Comparison of ENCODE assay signal across 8 mouse cellular contexts in the genomic region with DNA sequence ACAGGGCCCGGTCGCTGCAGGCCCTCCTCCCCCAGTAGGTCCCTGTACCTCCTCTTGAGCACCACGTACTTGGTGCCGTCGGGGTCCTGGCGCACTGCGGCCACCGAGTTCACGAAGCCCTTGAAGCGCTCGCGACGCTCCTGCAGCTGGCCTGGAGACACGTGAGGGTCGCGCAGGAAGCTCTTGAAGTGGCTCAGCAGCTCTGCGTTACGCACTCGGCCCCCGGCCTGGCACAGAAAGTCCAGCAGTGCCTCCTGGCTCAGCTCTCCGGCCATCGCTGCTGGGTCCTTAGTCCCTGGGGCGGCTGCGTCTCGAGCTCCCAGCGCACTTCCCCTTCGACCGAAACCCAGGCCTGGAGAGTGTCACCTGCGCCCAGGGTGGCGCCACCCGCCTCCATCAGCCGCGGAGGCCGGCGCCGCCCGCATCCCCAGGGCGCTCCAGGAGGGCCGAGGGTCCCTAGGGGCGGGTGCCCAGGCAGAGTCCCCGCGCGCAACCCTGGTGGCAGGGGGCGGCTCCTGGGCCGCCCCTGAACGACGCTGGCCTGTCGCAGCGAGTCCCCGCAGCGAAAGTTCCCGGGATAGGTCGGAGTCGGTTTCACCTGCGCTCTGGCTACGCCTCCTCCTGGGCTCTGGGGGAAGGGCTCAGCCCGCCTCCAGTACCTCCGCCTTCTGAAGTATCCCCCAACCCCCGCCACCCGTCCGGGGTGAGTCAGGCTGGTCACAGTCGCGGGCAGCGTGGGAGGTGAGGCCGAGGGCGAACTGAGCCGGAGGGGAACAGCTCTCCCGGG. TPM values are rescaled to one million over a fixed set of nuclear protein-coding genes. Genes with fewer than 3 reads are reported as not detected.
DNase-seq lines count a peak whose midpoint lies in the region; ATAC-seq and TF ChIP-seq lines count a peak whose summit lies in the region.

A gene (minus strand): TSS at position 439 of the 787 bp plus-strand sequence.

- peak within 1 kb of the TSS; percentile 69 to 77 for H3K4me3 ChIP-seq in ES-E14 (ENCODE audit: insufficient read depth in 1 of 2, low read depth in 1 of 2, low read length in 2 of 2, poor library complexity in 1 of 2, severe bottlenecking in 1 of 2)
- peak within 1 kb of the TSS; percentile 45 for H3K4me3 ChIP-seq in bone marrow macrophage, adult 2 months (ENCODE audit: insufficient read depth, low read length)
- peak within 1 kb of the TSS; percentile 41 for H3K4me3 ChIP-seq in forebrain, embryonic 11.5 days (ENCODE audit: low read depth, low read length)
- peak within 1 kb of the TSS; percentile 60 for H3K4me3 ChIP-seq in intestine, embryonic 16.5 days (ENCODE audit: low read length)
- H3K4me3 ChIP-seq in liver, adult 2 months (ENCODE audit: insufficient read depth, low read depth, low read length) = peak within 1 kb of the TSS; percentile 95
- peak within 1 kb of the TSS; percentile 50 for H3K4me3 ChIP-seq in midbrain, embryonic 16.5 days (ENCODE audit: low read depth, low read length)

- WGBS in forebrain, embryonic 11.5 days = under 1% methylated on average over 68 of the region's 68 CpGs
- WGBS in intestine, embryonic 16.5 days = under 1% methylated on average over 58 of the region's 68 CpGs
- 1% methylated on average over 68 of the region's 68 CpGs for WGBS in liver, adult 2 months
- WGBS in midbrain, embryonic 16.5 days = under 1% methylated on average over 63 of the region's 68 CpGs

- no peaks in the 10 kb centered on the region for H3K9me3 ChIP-seq in ES-E14 (ENCODE audit: control insufficient read depth, insufficient read depth, low read depth, low read length)
- H3K9me3 ChIP-seq in forebrain, embryonic 11.5 days (ENCODE audit: control insufficient read depth, low read length) = no peaks in the 10 kb centered on the region
- H3K9me3 ChIP-seq in intestine, embryonic 16.5 days (ENCODE audit: control insufficient read depth, low read length) = no peaks in the 10 kb centered on the region
- no peaks in the 10 kb centered on the region for H3K9me3 ChIP-seq in midbrain, embryonic 16.5 days (replicated peaks; ENCODE audit: control insufficient read depth, low read length, poor library complexity, severe bottlenecking)

- no peak for TF ChIP-seq POLR2A in bone marrow macrophage, adult 2 months (IDR thresholded peaks at IDR 0.05; ENCODE audit: borderline replicate concordance, low read depth, low read length)
- TF ChIP-seq POLR2A in liver, adult 2 months (IDR thresholded peaks at IDR 0.05; ENCODE audit: extremely low read depth, insufficient read depth, low read length) = 0 out of 2 replicates have a peak, but pooled peaks have one; percentile 37

- H3K79me2 ChIP-seq in liver, adult 2 months (ENCODE audit: control insufficient read depth, insufficient read depth, low read length) = peaks cover 9% of the 10 kb centered on the region; the same call in 1 of the 2 replicates

- H3K9ac ChIP-seq in ES-E14 (ENCODE audit: insufficient read depth, low read depth, low read length, poor library complexity, severe bottlenecking) = peak within 1 kb of the TSS; percentile 63
- peak within 1 kb of the TSS; percentile 33 for H3K9ac ChIP-seq in forebrain, embryonic 11.5 days (ENCODE audit: low read length)
- peak within 1 kb of the TSS; percentile 75 for H3K9ac ChIP-seq in intestine, embryonic 16.5 days (ENCODE audit: low read depth, low read length)
- peak within 1 kb of the TSS; percentile 93 for H3K9ac ChIP-seq in liver, adult 2 months (ENCODE audit: low read depth, low read length)
- peak within 1 kb of the TSS; percentile 61 for H3K9ac ChIP-seq in midbrain, embryonic 16.5 days (ENCODE audit: low read depth, low read length)

- ATAC-seq in forebrain, embryonic 11.5 days (replicated peaks; ENCODE audit: low FRiP score) = peak; percentile 68
- ATAC-seq in intestine, embryonic 16.5 days = peak; percentile 94
- peak; percentile 79 for ATAC-seq in midbrain, embryonic 16.5 days

- H3K4me2 ChIP-seq in forebrain, embryonic 11.5 days (ENCODE audit: low read depth, low read length, severe bottlenecking) = peak within 1 kb of the TSS; percentile 88
- peak within 1 kb of the TSS; percentile 78 for H3K4me2 ChIP-seq in intestine, embryonic 16.5 days (ENCODE audit: low read depth, low read length)
- H3K4me2 ChIP-seq in midbrain, embryonic 16.5 days (ENCODE audit: low read length) = peak within 1 kb of the TSS; percentile 97

- no peak for TF ChIP-seq CTCF in bone marrow macrophage, adult 2 months (IDR thresholded peaks at IDR 0.05; ENCODE audit: low read depth, low read length)
- TF ChIP-seq CTCF in liver, adult 2 months (IDR thresholded peaks at IDR 0.05; ENCODE audit: low read depth, low read length) = 0 out of 2 replicates have a peak, but pooled peaks have one; percentile 13

- in situ Hi-C loops in ES-E14 (cut with MboI; ENCODE audit: low sequenced_read_pairs in 2 of 2, unreplicated experiment in 2 of 2) = no loop called here

- peaks cover 2 to 6% of the 10 kb centered on the region in 2 experiments for H3K4me1 ChIP-seq in ES-E14 (ENCODE audit: control insufficient read depth in 2 of 2, insufficient read depth in 2 of 2, low read length in 2 of 2, poor library complexity in 1 of 2)
- peaks cover 4% of the 10 kb centered on the region for H3K4me1 ChIP-seq in bone marrow macrophage, adult 2 months (ENCODE audit: control insufficient read depth, insufficient read depth, low read length)
- peaks cover 18% of the 10 kb centered on the region for H3K4me1 ChIP-seq in forebrain, embryonic 11.5 days (replicated peaks; ENCODE audit: control insufficient read depth, insufficient read depth, low read length)
- peaks cover 15% of the 10 kb centered on the region for H3K4me1 ChIP-seq in intestine, embryonic 16.5 days (ENCODE audit: control insufficient read depth, insufficient read depth, low read length)
- peaks cover 23% of the 10 kb centered on the region for H3K4me1 ChIP-seq in liver, adult 2 months (ENCODE audit: control insufficient read depth, insufficient read depth, low read length)
- peaks cover 16% of the 10 kb centered on the region for H3K4me1 ChIP-seq in midbrain, embryonic 16.5 days (ENCODE audit: control insufficient read depth, insufficient read depth, low read length)

- H3K27me3 ChIP-seq in forebrain, embryonic 11.5 days (ENCODE audit: control insufficient read depth, insufficient read depth, low read length) = peaks cover 46% of the 10 kb centered on the region
- H3K27me3 ChIP-seq in intestine, embryonic 16.5 days (replicated peaks; ENCODE audit: control insufficient read depth, insufficient read depth, low read length) = peaks cover 14% of the 10 kb centered on the region
- H3K27me3 ChIP-seq in liver, adult 2 months (ENCODE audit: control insufficient read depth, insufficient read depth, low read length) = no peaks in the 10 kb centered on the region
- peaks cover 45% of the 10 kb centered on the region for H3K27me3 ChIP-seq in midbrain, embryonic 16.5 days (ENCODE audit: control insufficient read depth, insufficient read depth, low read depth, low read length)

- peak; percentile 70 for DNase-seq in ES-E14 (ENCODE audit: low read depth, low spot score)
- DNase-seq in forebrain, embryonic 11.5 days (ENCODE audit: low spot score) = peak; percentile 69
- peak; percentile 83 for DNase-seq in liver, adult 2 months (ENCODE audit: extremely low read depth, low read depth, low spot score)
- peak; percentile 63 for DNase-seq in urinary bladder, adult 2 months (ENCODE audit: low spot score)
- DNase-seq in layer of hippocampus, adult 9-11 months = no peak

- no peak within 1 kb of the TSS for H3K27ac ChIP-seq in ES-E14 (ENCODE audit: insufficient read depth, low read depth, low read length, poor library complexity, severe bottlenecking)
- no peak within 1 kb of the TSS for H3K27ac ChIP-seq in bone marrow macrophage, adult 2 months (ENCODE audit: insufficient read depth, low read depth, low read length)
- no peak within 1 kb of the TSS for H3K27ac ChIP-seq in forebrain, embryonic 11.5 days (ENCODE audit: low read depth, low read length)
- H3K27ac ChIP-seq in intestine, embryonic 16.5 days (ENCODE audit: low read length) = peak within 1 kb of the TSS; percentile 79
- H3K27ac ChIP-seq in liver, adult 2 months (replicated peaks; ENCODE audit: insufficient read depth, low read depth, low read length) = peak within 1 kb of the TSS; percentile 80
- H3K27ac ChIP-seq in midbrain, embryonic 16.5 days (ENCODE audit: low read length) = no peak within 1 kb of the TSS

- no peaks in the 10 kb centered on the region for H3K36me3 ChIP-seq in ES-E14 (ENCODE audit: control insufficient read depth, insufficient read depth, low read length, poor library complexity, severe bottlenecking)
- H3K36me3 ChIP-seq in forebrain, embryonic 11.5 days (ENCODE audit: control insufficient read depth, insufficient read depth, low read length) = no peaks in the 10 kb centered on the region
- H3K36me3 ChIP-seq in intestine, embryonic 16.5 days (ENCODE audit: control insufficient read depth, insufficient read depth, low read length) = 0 out of 2 replicates have a peak, but pooled peaks cover 2% of the 10 kb centered on the region
- no peaks in the 10 kb centered on the region for H3K36me3 ChIP-seq in liver, adult 2 months (ENCODE audit: control insufficient read depth, insufficient read depth, low read length)
- H3K36me3 ChIP-seq in midbrain, embryonic 16.5 days (ENCODE audit: control insufficient read depth, insufficient read depth, low read length) = no peaks in the 10 kb centered on the region

TF ChIP-seq in ES-E14, 5 proteins besides CTCF, POLR2A, EP300 and RAD21:
- TF ChIP-seq CHD2 (IDR thresholded peaks at IDR 0.05; ENCODE audit: low read depth, low read length) (no peak), HCFC1 (IDR thresholded peaks at IDR 0.05; ENCODE audit: borderline replicate concordance, insufficient read depth, low read length) (peak; percentile 6; the same call in 1 of the 2 replicates)

RNA-seq across cellular contexts. Expression of the gene that starts here (rescaled TPM):
- 1.5 and 1.9 TPM in 2 replicates for total RNA-seq in ES-E14 (2012; rRNA removed)
- polyA plus RNA-seq in bone marrow macrophage, adult 2 months (2012; ENCODE audit: insufficient read depth, insufficient read length, missing spikeins) = not detected in 2 replicates
- polyA plus RNA-seq in forebrain, embryonic 11.5 days (2014; fragmentation: Nextera tagmentation; extraction: Ambion mirVana) = 0.16 and 0.63 TPM in 2 replicates
- 5.2 and 7.6 TPM in 2 replicates for polyA plus RNA-seq in intestine, embryonic 16.5 days (2015; fragmentation: Nextera tagmentation; extraction: Ambion mirVana)
- 1.2 and 1.6 TPM in 2 replicates for total RNA-seq in liver, adult 2 months (2014; rRNA removed)
- 3.4 and 3.9 TPM in 2 replicates for polyA plus RNA-seq in liver, adult 2 months (2012; rRNA removed)
- polyA plus RNA-seq in midbrain, embryonic 16.5 days (2015; fragmentation: Nextera tagmentation; extraction: Ambion mirVana) = not detected in 2 replicates
- polyA plus RNA-seq in urinary bladder, adult 2 months (2012; rRNA removed) = 2.1 and 2.3 TPM in 2 replicates

Comparison
In these comparisons a context has a peak if more than half of its experiments do, and no peak if none do; other contexts are left out.
1. Peak in DNase-seq, ATAC-seq, H3K4me3 ChIP-seq, H3K9ac ChIP-seq and H3K4me2 ChIP-seq in forebrain, embryonic 11.5 days; RNA of the gene not detected or under 1 TPM.
2. Peak in ATAC-seq, H3K4me3 ChIP-seq, H3K9ac ChIP-seq and H3K4me2 ChIP-seq in midbrain, embryonic 16.5 days; RNA of the gene not detected or under 1 TPM.
3. H3K27ac ChIP-seq: peak in intestine, embryonic 16.5 days (single experiment) and liver, adult 2 months (single experiment); none in ES-E14 (single experiment), bone marrow macrophage, adult 2 months (single experiment), forebrain, embryonic 11.5 days (single experiment) and midbrain, embryonic 16.5 days (single experiment).
4. H3K4me3 ChIP-seq: peak in every context shown above with its lines; median percentile 95 in liver, adult 2 months; 73 in ES-E14; 60 in intestine, embryonic 16.5 days; 50 in midbrain, embryonic 16.5 days; 45 in bone marrow macrophage, adult 2 months; 41 in forebrain, embryonic 11.5 days.
5. H3K9ac ChIP-seq: peak in every context shown above with its lines; median percentile 93 in liver, adult 2 months; 75 in intestine, embryonic 16.5 days; 63 in ES-E14; 61 in midbrain, embryonic 16.5 days; 33 in forebrain, embryonic 11.5 days.
6. Peak in every context shown above with its lines, with median percentiles within 50 percentile points of each other: ATAC-seq and H3K4me2 ChIP-seq.